Mouse (Mus musculus): ENCODE data around the gene Stxbp5.

Stxbp5 gene

GRCm38 (mm10) chr10:9856792-9857191 lies 44.1 kb downstream of the Stxbp5 start:
- DNase-seq: peak; percentile 29

- DNase-seq: no peak
These were observed 54.5 kb downstream of the Stxbp5 start for GRCm38 (mm10) chr10:9846408-9846807.

GRCm38 (mm10) chr10:9839408-9839807 lies 61.5 kb downstream of the Stxbp5 start:
- DNase-seq: no peak

GRCm38 (mm10) chr10:9834986-9835385 lies 65.9 kb downstream of the Stxbp5 start:
- DNase-seq: no peak

- no peak for DNase-seq
These were observed 67.9 kb downstream of the Stxbp5 start for GRCm38 (mm10) chr10:9832937-9833336.

- DNase-seq: no peak
These were observed 71.1 kb downstream of the Stxbp5 start for GRCm38 (mm10) chr10:9829744-9830143.

GRCm38 (mm10) chr10:9821299-9821698 lies 79.6 kb downstream of the Stxbp5 start:
- DNase-seq: peak; percentile 6

- DNase-seq: no peak
These were observed 82.3 kb downstream of the Stxbp5 start for GRCm38 (mm10) chr10:9818574-9818973.

GRCm38 (mm10) chr10:9813926-9814325 lies 87.0 kb downstream of the Stxbp5 start:
- no peak for DNase-seq

- no peak for DNase-seq
These were observed 93.3 kb downstream of the Stxbp5 start for GRCm38 (mm10) chr10:9807596-9807995.

GRCm38 (mm10) chr10:9805341-9805740 lies 95.5 kb downstream of the Stxbp5 start:
- DNase-seq: no peak

GRCm38 (mm10) chr10:9803126-9803525 lies 97.8 kb downstream of the Stxbp5 start:
- DNase-seq: no peak

GRCm38 (mm10) chr10:9801571-9801970 lies 99.3 kb downstream of the Stxbp5 start:
- DNase-seq: no peak

GRCm38 (mm10) chr10:9799085-9799484 lies 101.8 kb downstream of the Stxbp5 start:
- DNase-seq: no peak

GRCm38 (mm10) chr10:9796429-9796828 lies 104.5 kb downstream of the Stxbp5 start:
- no peak for DNase-seq

- no peak for DNase-seq
These were observed 106.5 kb downstream of the Stxbp5 start for GRCm38 (mm10) chr10:9794429-9794828.

- no peak for DNase-seq
These were observed 109.9 kb downstream of the Stxbp5 start for GRCm38 (mm10) chr10:9790947-9791346.

- no peak for DNase-seq
These were observed 114.4 kb downstream of the Stxbp5 start for GRCm38 (mm10) chr10:9786461-9786860.

GRCm38 (mm10) chr10:9785651-9786050 lies 115.2 kb downstream of the Stxbp5 start:
- no peak for DNase-seq

GRCm38 (mm10) chr10:9779864-9780263 lies 121.0 kb downstream of the Stxbp5 start:
- DNase-seq: no peak

- no peak for DNase-seq
These were observed 130.6 kb downstream of the Stxbp5 start for GRCm38 (mm10) chr10:9770261-9770660.

GRCm38 (mm10) chr10:9763831-9764230 lies 137.0 kb downstream of the Stxbp5 start:
- no peak for DNase-seq

- no peak for DNase-seq
These were observed 140.6 kb downstream of the Stxbp5 start for GRCm38 (mm10) chr10:9760264-9760663.

GRCm38 (mm10) chr10:9756546-9756945 lies 144.3 kb downstream of the Stxbp5 start:
- no peak for DNase-seq

- peak; percentile 83 for DNase-seq
These were observed 145.9 kb downstream of the Stxbp5 start for GRCm38 (mm10) chr10:9754893-9755541.
